Mouse (Mus musculus) MEL-GATA-1-ER (cell line): ENCODE measurements around the gene Pld5.

Experiments used
- DNase-seq: peaks from one replicate; pipeline ENCODE4 v3.0.0-alpha.2; 2012; ENCODE audit warnings: low read depth; ENCODE audit errors: extremely low read depth

Pld5 gene

GRCm38 (mm10) chr1:176274667-176275610 lies at the start of gene Pld5:
Gene Pld5, minus strand, starts transcription at chr1:176275312.
- DNase-seq: no peak

GRCm38 (mm10) chr1:176315063-176315462 lies 40.0 kb upstream of the Pld5 start:
- DNase-seq: no peak

- no peak for DNase-seq
Observed at GRCm38 (mm10) chr1:176310174-176310573, 35.1 kb upstream of the Pld5 start.

GRCm38 (mm10) chr1:176289396-176289795 lies 14.3 kb upstream of the Pld5 start:
- DNase-seq: no peak

- DNase-seq: no peak
Observed at GRCm38 (mm10) chr1:176275611-176275980, 484 bp upstream of the Pld5 start.

GRCm38 (mm10) chr1:176248717-176249030 lies 26.4 kb downstream of the Pld5 start:
- no peak for DNase-seq

GRCm38 (mm10) chr1:176247885-176248716 lies 27.0 kb downstream of the Pld5 start:
- no peak for DNase-seq

GRCm38 (mm10) chr1:176239199-176239598 lies 35.9 kb downstream of the Pld5 start:
- no peak for DNase-seq

- DNase-seq: no peak
Observed at GRCm38 (mm10) chr1:176223794-176224193, 51.3 kb downstream of the Pld5 start.

- DNase-seq: no peak
Observed at GRCm38 (mm10) chr1:176223196-176223595, 51.9 kb downstream of the Pld5 start.

GRCm38 (mm10) chr1:176218217-176218616 lies 56.9 kb downstream of the Pld5 start:
- DNase-seq: no peak

GRCm38 (mm10) chr1:176213645-176214221 lies 61.4 kb downstream of the Pld5 start:
- no peak for DNase-seq

GRCm38 (mm10) chr1:176212922-176213644 lies 62.0 kb downstream of the Pld5 start:
- DNase-seq: no peak

- no peak for DNase-seq
Observed at GRCm38 (mm10) chr1:176210803-176211202, 64.3 kb downstream of the Pld5 start.

- no peak for DNase-seq
Observed at GRCm38 (mm10) chr1:176208014-176208413, 67.1 kb downstream of the Pld5 start.

- DNase-seq: no peak
Observed at GRCm38 (mm10) chr1:176202360-176202759, 72.8 kb downstream of the Pld5 start.

GRCm38 (mm10) chr1:176197036-176197766 lies 77.9 kb downstream of the Pld5 start:
- DNase-seq: no peak

GRCm38 (mm10) chr1:176196341-176196740 lies 78.8 kb downstream of the Pld5 start:
- no peak for DNase-seq

- DNase-seq: no peak
Observed at GRCm38 (mm10) chr1:176194727-176195126, 80.4 kb downstream of the Pld5 start.

GRCm38 (mm10) chr1:176183991-176184390 lies 91.1 kb downstream of the Pld5 start:
- DNase-seq: no peak

GRCm38 (mm10) chr1:176174971-176175370 lies 100.1 kb downstream of the Pld5 start:
- DNase-seq: no peak
